Mouse (Mus musculus) heart, adult 2 months (tissue): Measurements from ENCODE around the gene Fam234b.

ENCODE experiments used
- CTCF ChIP-seq: fragments of 200-600 bp; IDR thresholded peaks from 2 replicates; pipeline ENCODE4 v1.8.1; 2022; ENCODE audit warnings: antibody characterized with exemption, mild to moderate bottlenecking, moderate library complexity
- EP300 ChIP-seq: fragments of 200-500 bp; IDR thresholded peaks from 2 replicates; pipeline ENCODE4 v1.6.1; 2011; ENCODE audit warnings: low read depth, low read length, control low read depth; ENCODE audit not compliant: insufficient read depth
- POLR2A ChIP-seq: fragments of 200-500 bp; IDR thresholded peaks from 2 replicates; pipeline ENCODE4 v1.6.1; 2011; ENCODE audit warnings: mild to moderate bottlenecking, low read depth, low read length, control low read depth; ENCODE audit not compliant: insufficient read depth

GRCm38 (mm10) chr6:135204869-135205268, 7.1 kb downstream of the Fam234b start:
- TF ChIP-seq CTCF (no peak), EP300 (no peak), POLR2A (no peak)
